Mouse (Mus musculus) spleen, postnatal 14 days (tissue): ENCODE results near the gene Apba1.

Experiments
- DNase-seq, 2 experiments: peaks; one replicate each; pipeline ENCODE4 v3.0.0; 2021 to 2022; ENCODE audit warnings: low spot score in 2 of 2

Gene Apba1

DNA sequence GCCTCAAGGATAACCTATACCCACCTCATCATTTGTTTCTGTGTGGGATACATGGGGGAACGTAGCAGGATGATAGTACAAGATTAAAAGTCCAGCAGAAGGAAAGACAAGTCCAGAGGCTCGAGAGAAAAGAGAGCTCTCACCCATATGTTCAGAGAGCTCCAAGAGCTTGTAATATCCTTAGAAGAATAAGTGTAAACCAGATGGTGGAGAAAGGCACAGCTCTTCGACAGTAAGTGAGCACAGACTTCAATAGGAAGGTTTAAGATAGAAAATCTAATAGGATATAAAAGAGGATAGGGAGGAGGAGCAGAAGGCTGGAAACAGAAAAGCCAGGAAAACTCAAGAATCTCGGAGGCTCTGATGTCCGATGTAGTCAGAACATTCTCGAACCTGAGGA, 115.8 kb downstream of the Apba1 start:
- DNase-seq: no peak

DNA sequence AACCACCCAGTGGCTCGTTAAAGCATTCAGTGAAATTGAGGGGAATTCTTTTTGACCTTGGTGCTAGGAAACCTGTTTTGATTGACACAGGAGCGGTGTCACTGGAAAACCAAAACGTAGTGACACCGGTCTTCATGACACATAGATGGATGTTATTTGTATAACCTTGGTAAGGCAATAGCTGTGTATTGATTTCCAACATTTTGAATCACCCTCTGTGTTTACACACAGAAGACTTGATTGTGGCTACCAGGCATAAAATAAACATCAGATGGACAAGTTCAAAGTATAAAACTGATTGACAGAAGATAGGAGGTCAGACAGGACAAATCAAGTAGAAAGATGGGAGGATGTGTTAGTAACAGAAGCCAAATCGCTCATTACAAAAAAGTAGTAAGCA, 117.1 kb downstream of the Apba1 start:
- DNase-seq: no peak

DNA sequence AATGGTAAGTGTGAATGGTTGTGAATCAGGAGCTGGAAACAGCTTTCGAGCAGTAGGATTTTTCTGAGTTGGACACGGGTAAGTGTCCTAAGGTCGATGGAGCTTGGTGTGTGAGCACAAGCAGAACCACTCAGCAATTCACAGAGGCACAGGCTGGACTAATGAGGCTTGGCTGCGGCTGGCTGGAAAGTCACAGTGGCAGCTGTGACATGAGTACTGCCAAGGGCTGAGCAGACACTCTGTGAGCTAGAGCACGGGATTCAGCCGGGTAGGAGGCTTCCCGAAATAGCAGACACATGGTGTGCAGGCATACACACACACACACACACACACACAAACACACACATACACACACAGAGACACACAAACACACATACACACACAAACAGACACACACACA, 121.2 kb downstream of the Apba1 start:
- DNase-seq: no peak

DNA sequence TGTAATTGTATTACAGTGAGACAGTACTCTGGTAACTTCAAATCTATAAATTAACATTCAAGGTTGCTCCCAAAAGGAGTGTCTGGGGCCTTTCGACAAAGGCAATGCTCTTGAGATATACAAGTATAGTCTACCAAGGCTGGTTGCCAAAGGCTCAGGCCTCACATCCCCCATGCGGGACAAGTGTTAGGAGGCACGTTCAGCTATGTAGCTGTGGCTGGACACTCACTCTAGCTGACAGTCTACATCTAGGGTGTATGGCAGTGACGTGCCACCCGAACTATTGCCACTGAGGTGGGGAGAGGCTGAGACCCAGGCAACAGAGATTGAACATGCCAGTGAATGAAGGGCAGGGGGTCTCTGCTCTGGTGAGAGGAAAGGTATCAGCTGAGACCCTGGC, 127.5 kb downstream of the Apba1 start:
- DNase-seq: no peak

DNA sequence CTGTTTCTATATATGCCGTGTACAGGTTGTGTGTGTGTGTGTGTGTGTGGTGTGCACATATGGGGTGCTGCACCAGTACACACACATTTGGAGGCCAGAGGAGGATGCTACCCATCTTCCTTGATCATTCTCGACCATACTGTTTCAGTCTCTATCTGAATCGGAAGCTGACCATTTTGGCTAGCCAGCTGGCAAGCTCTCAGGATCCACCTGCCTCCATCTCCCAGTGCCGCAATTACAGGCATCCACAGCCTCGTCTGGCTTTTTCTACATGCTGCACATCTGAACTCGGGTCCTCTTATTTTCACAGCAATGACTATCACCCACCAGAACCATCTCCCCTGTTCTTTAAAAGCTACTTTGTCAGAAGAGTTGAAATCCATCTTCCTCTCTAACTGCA, 132.7 kb downstream of the Apba1 start:
- DNase-seq: no peak

DNA sequence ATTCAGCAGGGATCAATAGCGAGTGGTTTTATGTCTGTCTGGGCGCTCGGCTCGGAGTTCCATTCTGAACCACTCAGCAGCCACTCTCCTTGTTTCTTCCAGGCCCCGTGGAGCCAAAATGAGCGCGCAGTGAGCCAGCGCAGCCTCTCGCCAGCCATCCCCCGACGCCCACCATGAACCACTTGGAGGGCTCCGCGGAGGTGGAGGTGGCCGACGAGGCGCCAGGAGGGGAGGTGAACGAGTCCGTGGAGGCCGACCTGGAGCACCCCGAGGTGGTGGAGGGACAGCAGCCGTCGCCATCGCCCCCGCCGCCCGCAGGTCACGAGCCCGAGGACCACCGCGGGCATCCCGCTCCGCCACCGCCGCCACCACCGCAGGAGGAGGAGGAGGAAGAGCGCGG, 133.9 kb downstream of the Apba1 start:
- no peak for DNase-seq

DNA sequence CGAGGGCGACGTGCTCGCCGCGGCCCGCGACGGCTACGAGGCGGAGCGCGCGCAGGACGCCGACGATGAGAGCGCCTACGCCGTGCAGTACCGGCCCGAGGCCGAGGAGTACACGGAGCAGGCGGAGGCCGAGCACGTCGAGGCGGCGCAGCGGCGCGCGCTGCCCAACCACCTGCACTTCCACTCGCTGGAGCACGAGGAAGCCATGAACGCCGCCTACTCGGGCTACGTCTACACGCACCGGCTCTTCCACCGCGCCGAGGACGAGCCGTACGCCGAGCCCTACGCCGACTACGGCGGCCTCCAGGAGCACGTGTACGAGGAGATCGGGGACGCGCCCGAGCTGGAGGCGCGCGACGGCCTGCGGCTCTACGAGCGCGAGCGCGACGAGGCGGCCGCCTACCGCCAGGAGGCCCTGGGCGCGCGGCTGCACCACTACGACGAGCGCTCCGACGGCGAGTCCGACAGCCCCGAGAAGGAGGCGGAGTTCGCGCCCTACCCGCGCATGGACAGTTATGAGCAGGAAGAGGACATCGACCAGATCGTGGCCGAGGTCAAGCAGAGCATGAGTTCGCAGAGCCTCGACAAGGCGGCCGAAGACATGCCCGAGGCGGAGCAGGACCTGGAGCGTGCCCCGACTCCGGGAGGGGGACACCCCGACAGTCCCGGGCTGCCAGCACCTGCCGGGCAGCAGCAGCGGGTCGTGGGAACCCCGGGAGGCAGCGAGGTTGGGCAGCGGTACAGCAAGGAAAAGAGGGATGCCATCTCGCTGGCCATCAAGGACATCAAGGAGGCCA, 134.6 kb downstream of the Apba1 start:
- DNase-seq: no peak

DNA sequence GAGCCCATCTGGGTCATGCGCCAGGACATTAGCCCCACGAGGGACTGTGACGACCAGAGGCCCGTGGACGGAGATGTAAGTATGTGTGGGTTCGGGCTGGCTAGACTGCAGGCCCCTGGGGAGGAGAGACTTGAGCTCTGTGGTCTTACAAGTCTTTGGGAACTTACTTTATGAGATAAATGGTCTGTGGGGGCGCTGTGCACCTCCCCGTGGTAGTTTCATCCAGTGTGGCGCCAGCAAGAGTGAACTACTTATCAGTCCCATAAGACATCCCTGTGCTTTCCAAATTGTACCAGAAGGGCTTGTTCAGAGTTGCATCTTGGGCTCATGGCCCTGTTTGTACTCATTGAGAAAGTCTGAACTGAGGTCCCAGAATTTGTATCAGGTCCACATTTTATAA, 135.3 kb downstream of the Apba1 start:
- DNase-seq: no peak

DNA sequence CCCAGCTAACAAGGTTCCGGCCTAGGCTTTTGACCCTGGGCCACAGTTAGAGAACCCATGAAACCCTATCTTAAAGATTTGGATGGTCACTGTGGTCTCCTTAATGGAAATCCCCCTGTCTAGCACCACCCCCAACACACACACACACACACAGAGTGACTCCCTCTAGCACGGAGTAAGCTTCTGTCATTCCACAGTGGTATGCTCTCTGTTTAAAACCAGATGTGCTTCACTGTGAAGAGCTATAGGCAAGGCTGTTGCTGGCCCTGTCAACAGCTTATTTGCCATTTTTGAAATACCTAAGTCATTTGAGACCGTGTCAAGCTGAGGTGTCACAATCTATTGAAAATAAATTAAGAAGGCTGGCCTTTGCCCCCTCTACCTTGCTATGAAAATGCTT, 136.1 kb downstream of the Apba1 start:
- no peak for DNase-seq

DNA sequence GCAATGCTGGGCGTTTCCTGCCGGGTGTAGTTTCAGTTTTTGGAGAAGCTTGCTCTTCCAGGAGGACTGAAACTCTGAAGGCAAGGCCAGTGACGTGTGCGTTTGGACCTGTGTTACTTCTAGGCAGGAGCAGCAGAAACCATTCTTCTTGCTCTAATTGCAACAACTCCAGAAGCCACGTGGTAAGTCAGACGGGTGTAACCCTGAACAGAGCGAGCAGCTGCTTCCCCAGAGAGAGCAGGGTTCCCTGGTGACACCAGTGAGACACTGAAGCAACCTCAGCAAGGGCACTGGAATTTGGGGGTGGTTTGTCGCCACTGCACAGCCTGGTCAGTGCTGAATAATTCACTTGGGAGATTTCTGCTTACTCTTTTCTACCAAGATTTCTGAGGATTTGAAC, 138.2 kb downstream of the Apba1 start:
- no peak for DNase-seq

DNA sequence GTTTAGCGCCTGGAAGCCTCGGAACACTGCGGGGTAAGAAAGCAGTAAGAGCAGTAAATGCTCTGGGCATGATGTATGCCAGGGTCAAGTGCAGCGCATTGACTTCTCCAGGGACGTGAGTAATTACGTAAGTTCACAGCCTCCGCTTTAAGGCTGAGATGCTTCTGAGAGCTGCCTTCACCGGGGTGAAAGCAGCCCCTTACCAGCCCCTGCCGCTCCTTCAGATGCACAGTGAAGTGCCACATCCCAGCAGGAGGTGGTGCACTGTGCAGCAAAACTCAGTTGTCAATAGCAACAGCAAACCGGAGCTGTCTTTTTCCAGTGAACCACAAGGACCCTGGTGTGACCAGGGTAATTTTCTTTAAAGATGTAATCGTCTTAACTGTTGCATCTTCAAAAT, 139.8 kb downstream of the Apba1 start:
- no peak for DNase-seq

DNA sequence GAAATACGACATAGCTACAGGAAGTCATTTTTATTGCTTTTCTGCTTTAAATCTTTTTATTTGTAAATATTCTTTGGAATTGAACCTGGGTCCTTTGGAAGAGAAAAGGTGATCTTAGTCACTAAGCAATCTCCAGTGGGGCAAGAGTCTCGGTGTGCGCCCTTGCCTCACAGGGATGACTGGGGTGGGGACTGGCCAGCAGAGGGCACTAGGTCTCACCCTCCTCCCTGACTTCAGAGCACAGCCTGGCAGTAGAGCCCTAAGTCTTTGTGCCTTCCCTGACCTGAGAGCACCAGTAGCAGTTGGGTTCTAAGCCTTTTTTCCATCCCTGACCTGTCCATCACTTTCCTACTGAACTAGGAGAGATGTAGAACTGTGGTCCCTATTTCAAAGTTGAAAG, 142.5 kb downstream of the Apba1 start:
- DNase-seq: no peak

DNA sequence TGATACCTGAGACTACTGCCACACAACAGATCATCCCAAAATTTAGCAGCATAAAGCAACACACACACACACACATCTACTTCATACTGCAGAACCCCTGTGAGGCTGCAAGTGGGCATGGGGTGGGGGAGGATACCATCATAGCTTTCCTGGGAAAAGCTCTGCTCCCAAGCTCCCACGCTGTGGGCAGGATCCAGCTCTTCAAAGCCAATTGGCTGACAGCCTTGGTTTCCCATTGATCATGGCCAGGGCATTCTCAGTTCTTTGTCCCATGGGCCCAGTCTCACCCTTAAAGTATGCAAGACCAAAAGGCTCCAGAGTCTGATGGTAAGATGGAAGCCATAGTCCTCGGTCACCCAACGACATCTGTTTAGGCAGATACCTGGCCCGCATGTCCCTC, 143.1 kb downstream of the Apba1 start:
- no peak for DNase-seq

DNA sequence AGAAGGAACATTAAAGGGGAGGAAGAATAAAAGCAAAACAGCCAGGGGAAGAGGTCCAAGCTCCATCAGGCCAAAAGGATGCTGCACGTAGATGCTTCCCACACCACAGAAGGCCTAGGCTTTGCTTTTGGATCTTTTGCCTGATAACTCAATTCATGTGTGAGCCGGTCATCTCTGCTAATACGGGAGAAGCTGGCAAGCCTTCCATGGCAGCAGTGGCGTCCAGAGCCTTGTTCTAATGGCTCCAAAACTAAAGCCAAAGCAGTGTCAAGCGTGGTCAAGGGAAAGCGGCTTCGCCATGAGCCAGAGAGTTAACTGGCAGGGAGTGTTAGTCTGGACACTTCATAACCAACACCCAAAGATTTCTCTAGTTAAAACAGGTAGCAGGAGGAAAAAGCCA, 144.4 kb downstream of the Apba1 start:
- DNase-seq: no peak

DNA sequence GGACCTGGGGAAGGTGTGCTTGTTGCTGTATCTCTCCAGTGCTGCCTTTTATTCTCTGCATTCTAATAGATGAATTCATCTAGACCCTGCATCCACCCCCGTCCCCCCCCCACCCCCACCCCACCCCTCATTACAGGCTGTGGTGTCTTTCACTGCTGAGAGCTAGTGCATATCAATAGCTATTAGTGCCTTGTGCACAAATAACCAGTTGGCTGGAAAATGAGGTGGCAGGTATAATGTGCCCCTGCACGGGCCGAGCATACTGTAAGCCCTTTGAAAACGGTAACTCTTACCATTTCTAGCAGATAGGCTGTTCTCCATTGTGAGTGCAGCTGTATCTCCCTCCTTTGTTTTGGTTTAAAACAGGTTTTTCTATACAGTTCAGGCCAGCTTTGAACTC, 146.2 kb downstream of the Apba1 start:
- no peak for DNase-seq

DNA sequence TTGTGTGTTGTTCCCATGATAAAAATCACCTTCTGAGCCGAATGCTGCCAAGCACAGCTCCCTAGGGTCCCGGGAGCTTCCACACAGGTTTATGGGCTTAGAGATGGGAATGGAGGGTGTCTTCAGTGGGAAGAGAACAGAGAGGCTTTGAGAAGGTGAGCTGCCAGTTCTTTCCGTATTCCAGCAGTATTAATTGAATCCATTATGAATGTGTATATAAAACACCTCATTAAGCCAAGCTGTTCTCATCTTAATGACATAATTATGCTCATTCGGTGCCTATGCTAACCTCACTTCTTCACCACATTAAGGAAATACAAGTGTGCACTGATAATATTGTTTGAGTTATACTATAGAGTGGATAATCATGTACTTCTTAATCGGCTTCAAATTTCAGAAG, 147.1 kb downstream of the Apba1 start:
- no peak for DNase-seq

DNA sequence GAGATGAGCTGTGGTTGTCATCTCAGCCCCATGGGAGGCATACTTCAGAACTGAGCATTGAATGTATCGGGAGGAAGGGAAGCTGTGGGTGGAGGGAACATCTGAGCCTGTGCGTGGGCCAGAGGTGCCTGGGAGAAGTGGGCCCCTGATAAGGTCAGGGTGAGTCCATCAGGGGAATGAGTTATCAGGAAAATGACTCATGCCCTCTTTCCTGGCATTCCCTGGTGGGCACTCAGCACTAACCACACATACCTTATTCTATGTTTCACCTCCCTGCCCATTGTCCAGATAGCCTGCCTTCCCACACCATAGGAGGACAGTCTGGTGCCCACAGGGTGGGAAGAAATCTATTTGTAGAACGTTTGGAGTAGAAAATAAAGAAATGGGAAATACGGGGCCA, 151.7 kb downstream of the Apba1 start:
- no peak for DNase-seq

DNA sequence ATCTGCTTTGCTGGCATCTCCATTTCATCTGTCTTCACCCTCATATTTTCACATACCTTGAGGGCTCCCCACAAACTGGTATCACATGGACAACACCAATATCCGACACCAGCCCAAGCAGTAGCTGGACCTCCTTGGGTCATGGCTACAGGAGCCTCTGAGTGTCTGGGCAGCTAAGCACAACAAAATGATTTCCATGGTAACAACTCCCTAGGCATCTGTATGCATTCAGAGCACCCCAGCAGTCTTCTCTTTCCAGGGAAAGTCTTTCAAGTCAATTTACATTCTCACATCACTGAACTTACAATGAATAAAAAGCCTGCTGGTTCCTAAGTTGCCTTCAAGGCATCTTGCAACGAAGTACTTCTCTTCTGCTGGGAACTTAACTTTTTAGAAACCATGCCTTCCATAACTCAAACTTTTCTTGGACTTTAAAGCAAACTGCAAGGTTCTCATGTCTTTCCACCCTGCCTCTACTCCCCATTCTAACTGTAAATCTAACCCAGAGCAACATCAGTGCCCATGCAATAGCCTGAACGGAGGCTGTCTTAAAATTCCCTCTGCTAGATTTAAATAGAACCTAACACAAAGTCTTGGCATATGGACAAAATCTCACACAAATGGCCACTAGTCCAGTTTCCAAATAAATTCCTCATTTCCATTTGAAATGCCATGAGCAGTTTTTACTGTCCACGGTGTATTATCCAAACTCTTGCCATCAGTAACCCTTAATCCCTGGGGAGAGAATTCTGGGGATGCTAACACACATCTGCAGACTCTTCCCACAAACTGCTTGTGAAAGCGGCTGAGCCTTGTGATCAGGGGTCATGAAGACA, 160.9 kb downstream of the Apba1 start:
- no peak for DNase-seq

DNA sequence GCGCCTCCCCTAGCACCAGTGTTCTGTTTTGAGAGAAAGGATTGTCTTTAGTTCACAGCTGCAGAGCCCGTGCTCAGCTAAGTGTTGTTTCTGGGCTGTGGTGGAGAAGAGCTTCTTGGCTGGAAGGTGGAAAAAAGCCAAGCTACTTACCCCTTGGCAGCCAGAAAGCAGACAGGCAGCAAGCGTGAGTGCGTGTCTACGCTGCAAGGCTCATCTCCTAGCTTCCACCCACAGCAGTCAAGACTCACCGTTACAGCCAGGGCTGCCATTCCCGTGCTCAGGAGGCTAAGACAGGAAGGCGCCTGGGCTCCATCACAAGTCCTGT, 161.5 kb downstream of the Apba1 start:
- DNase-seq: no peak

DNA sequence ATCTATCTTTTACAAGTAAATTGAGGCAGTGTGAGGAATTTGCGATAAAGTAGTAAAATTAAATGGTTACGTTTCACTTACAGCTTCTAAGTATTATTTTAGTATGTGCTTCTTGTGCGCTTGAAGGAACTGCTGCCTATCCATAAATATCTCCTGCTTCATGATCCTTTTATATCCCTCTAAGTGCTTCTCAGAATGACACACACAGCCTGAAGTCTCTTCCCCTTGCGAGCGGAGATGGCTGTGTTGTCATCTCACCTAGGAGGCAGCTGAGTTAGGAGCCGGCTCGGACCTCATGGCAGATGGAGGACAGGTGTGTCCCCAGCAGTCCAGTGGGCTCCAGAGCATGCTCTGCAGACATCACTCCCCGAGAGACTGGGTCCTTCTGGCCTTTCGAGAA, 163.9 kb downstream of the Apba1 start:
- no peak for DNase-seq

DNA sequence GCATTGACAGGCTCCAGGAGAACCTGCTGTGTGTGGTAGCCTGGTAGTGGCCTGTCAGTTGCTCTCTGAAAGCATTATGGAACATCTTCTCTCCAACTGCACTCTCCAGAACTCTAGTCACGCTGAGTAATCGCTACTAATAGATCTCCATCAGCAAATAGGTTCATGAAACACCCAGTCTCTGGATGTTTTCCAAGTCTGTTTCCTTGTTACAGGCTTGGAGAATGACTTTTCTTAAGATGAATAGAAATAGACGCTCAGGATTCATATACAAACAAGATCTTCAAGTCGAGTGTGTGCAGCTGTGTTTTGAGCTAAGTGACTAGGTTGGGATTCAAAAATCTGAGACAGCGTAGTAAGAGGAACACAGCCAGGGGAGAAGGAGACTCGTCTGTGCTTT, 165.4 kb downstream of the Apba1 start:
- no peak for DNase-seq

DNA sequence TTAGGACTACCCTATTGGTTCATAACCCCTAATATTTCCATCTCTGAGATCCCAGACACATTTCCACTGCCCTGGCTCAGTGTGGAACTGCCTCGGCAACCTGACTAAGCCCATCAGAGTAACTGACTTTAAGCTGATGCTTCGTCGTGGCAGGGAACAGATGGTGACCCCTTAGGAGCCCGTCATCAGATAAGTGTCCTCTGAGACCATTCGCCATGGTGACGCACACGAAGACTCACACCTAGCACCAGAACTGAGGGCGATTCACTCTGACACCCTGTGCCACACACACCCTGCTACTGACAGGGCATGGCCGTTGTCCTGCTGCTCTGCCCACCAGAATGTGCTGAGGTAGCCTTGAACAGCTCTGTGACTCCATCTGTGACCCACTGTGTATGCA, 166.1 kb downstream of the Apba1 start:
- DNase-seq: no peak

DNA sequence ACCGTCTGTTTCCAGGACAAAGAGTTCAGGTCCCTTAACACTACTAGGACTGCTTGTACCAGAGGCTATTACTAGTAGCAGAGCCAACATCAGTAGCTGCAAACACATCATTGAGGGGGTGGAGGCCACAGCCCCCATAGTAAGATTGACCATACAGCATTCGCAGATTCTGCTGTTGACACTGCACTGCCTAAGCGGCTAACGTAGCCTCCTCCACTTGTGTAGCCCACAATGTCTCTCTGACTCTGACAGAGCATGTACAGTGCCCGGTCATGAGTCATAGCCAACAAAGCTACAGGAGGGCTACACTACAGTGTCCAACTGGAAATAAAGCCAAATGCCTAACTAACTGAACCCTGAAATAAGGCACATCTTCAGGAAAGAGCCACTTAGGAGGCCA, 166.9 kb downstream of the Apba1 start:
- DNase-seq: no peak

DNA sequence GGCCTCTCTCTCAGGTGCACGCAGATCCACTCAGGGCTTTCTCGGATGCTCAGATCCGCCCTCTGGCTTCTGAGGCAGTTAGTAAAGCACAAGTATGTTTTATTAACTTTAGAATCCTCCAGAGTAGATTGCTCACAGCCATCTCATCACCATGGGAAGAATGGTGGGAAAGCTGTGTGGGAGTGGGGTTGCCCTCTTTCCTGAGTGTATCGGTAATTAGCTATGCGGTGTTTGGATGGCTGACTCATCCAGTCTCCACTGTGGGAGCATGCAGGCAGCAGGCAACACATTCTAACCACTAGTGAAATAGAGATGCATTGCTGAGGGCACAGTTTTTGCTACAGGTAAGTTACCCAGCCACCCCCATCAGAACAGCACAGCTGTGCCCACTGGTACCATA, 172.1 kb downstream of the Apba1 start:
- DNase-seq: no peak
